Mouse (Mus musculus) lung, postnatal 0 days (tissue): Measurements from ENCODE around the gene Colgalt1.

Experiments used
- CTCF ChIP-seq: IDR thresholded peaks from 2 replicates; pipeline ENCODE4 v1.5.1; 2016; ENCODE audit warnings: antibody characterized with exemption, mild to moderate bottlenecking
- EP300 ChIP-seq: IDR thresholded peaks from 2 replicates; pipeline ENCODE4 v1.6.1; 2016; ENCODE audit warnings: antibody characterized with exemption, mild to moderate bottlenecking, control low read depth

DNA sequence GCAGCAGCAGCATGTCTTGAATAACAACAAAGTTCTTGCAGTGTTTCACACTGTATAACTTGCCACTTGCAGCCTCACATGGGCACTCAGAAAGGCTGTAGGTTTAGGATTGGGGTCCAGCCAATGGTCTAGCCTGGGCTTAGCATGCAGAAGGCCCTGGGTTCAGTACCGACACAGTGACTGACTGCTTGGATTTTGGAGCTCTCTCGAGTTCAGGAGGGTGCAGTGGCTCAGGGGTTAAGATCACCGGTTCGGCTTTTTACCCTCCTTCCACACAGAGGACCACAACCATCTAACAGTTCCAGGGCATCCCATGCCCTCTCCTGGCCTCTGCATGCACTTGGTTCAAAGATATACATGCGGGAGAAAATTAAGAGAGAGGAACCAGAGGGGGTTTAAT is 19.8 kb upstream of the Colgalt1 start:
- TF ChIP-seq CTCF (no peak), EP300 (no peak)
